Mouse (Mus musculus): ENCODE results near the gene 2310034G01Rik.

2310034G01Rik gene

DNA sequence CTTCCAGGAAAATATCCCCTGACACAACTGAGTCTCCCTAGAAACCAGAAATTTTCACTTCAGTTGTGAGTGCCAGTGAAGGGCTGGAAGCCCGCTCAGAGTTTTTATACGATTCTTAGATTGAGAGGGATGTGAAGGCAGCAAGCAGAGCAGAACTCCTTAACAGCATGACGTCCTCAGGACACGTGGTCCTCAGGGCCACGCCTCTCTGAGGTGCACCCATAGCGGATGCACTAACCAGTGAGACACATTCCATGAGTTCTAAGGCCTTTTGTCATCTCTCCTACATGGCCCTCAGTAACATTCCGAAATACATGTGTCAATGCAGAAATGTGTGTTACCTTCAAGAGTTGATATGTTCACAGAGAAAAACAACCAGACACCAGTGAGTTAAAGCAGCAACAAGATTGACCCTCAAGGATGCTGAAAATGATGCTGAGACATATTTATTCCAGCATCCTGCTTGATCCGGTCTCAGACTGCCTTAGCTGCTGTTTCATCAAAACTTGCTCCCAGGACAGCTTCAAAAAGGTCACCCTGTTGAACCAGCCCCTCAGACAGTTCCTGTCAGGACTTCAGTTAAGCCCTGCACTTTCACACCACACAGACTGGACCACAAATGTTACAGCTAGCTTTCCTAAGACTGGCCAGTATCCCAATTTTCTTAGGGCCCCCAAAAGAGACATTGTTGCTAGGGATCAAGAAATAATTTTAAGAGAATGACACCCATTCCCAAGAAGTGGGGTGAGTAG is 49.6 kb downstream of the 2310034G01Rik start:
- no peak for DNase-seq (ENCODE audit: low read depth)
